Mouse (Mus musculus): ENCODE measurements around the gene Tmem200a. TPM values are rescaled to one million over a fixed set of nuclear protein-coding genes. Genes with fewer than 3 reads are reported as not detected.

Tmem200a gene
- polyA plus RNA-seq, 1 experiment from 2014 or later, result 25.1 TPM

DNA sequence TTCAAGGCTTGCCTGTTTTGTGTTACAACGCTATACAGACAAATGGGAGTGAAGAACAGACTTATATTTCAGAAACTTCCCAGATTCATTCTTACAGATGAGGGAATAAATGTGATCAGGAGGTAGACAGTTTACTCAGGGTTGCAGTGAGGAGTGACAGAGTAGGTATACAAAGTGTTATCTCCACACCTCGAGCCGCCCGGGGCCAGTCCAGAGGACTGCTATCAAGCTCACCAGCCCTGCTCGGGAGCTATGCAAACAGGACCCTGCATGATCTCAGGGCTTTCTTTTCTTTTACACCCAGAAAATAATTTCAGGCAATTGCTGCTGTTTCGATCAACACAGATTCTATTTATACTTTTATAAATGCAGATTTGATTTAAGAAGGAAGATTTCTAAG is 126.7 kb downstream of the Tmem200a start:
- Histone ChIP-seq H3K4me3 (replicated peaks; ENCODE audit: low read length) (no peak overlapping the region), H3K27me3 (replicated peaks; ENCODE audit: control insufficient read depth, insufficient read depth, low read length) (no peaks in the 10 kb centered on the region), H3K9me3 (ENCODE audit: control insufficient read depth, low read length) (no peaks in the 10 kb centered on the region), H3K9ac (replicated peaks; ENCODE audit: low read depth, low read length) (no peak overlapping the region), H3K27ac (ENCODE audit: low read length) (no peak overlapping the region), H3K4me1 (replicated peaks; ENCODE audit: control insufficient read depth, insufficient read depth, low read length) (no peaks in the 10 kb centered on the region), H3K4me2 (ENCODE audit: low read length) (no peak overlapping the region), H3K36me3 (ENCODE audit: control insufficient read depth, insufficient read depth) (no peaks in the 10 kb centered on the region)
- WGBS, result 83% methylated on average over 6 of the region's 6 CpGs
- ATAC-seq, result no peak

GRCm38 (mm10) chr10:25945866-25946265 is 133.0 kb downstream of the Tmem200a start:
- Histone ChIP-seq H3K4me3 (replicated peaks; ENCODE audit: low read length) (no peak overlapping the region), H3K27ac (ENCODE audit: low read length) (no peak overlapping the region), H3K9ac (replicated peaks; ENCODE audit: low read depth, low read length) (no peak overlapping the region), H3K4me2 (ENCODE audit: low read length) (no peak overlapping the region), H3K27me3 (replicated peaks; ENCODE audit: control insufficient read depth, insufficient read depth, low read length) (no peaks in the 10 kb centered on the region), H3K36me3 (ENCODE audit: control insufficient read depth, insufficient read depth) (no peaks in the 10 kb centered on the region), H3K9me3 (ENCODE audit: control insufficient read depth, low read length) (no peaks in the 10 kb centered on the region), H3K4me1 (replicated peaks; ENCODE audit: control insufficient read depth, insufficient read depth, low read length) (no peaks in the 10 kb centered on the region)
- no peak for ATAC-seq
- 65% methylated on average over 2 of the region's 2 CpGs for WGBS

DNA sequence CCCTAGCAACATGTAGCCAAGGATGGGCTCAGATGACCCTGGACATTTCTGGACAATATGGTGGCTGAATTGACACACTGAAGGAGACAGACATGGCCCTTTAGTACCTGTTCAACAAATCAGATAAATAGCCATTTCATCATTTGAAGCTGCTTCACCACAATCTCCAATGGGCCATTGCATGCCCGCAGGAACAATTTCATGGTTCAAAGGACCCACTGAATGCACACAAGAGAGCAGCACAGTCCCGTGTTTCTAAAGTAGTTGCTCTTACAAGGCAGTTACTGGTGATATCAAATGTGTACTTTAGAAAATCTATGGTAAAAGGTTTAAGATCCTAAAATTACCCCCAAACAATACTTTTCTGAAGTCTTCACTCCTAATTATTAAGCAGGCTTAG is 134.2 kb downstream of the Tmem200a start:
- no peaks in the 10 kb centered on the region for H3K36me3 ChIP-seq (ENCODE audit: control insufficient read depth, insufficient read depth)
- ATAC-seq, result no peak
- H3K4me1 ChIP-seq (replicated peaks; ENCODE audit: control insufficient read depth, insufficient read depth, low read length), result no peaks in the 10 kb centered on the region
- WGBS, result 6% methylated on average over 2 of the region's 2 CpGs
- no peak overlapping the region for H3K4me2 ChIP-seq (ENCODE audit: low read length)
- H3K9me3 ChIP-seq (ENCODE audit: control insufficient read depth, low read length), result no peaks in the 10 kb centered on the region
- H3K4me3 ChIP-seq (replicated peaks; ENCODE audit: low read length), result no peak overlapping the region
- no peaks in the 10 kb centered on the region for H3K27me3 ChIP-seq (replicated peaks; ENCODE audit: control insufficient read depth, insufficient read depth, low read length)
- H3K9ac ChIP-seq (replicated peaks; ENCODE audit: low read depth, low read length), result no peak overlapping the region
- H3K27ac ChIP-seq (ENCODE audit: low read length), result no peak overlapping the region

DNA sequence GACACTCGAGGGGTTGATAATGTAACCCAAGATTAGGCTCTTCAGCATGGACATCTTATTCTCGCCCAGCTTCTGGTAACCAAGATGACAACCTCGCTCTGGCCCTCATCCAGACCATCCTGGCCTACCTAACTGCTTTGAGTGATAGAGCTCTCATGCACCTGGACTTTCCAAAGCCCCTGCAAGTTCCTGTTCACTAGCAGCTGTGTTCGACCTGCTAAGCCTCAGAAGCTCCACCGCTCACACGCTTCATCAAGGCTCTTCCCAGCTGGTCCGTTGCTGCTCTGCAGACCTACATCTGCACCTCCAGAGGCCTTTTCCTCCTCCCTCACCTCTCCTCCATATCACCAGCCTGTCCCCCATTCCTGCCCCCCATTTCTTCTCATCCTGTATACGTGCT is 147.1 kb downstream of the Tmem200a start:
- no peak for ATAC-seq
- WGBS, result 93% methylated on average over 8 of the region's 8 CpGs
- no peaks in the 10 kb centered on the region for H3K27me3 ChIP-seq (replicated peaks; ENCODE audit: control insufficient read depth, insufficient read depth, low read length)
- no peak overlapping the region for H3K27ac ChIP-seq (ENCODE audit: low read length)
- H3K4me2 ChIP-seq (ENCODE audit: low read length), result no peak overlapping the region
- H3K9me3 ChIP-seq (ENCODE audit: control insufficient read depth, low read length), result no peaks in the 10 kb centered on the region
- H3K4me3 ChIP-seq (replicated peaks; ENCODE audit: low read length), result no peak overlapping the region
- H3K9ac ChIP-seq (replicated peaks; ENCODE audit: low read depth, low read length), result no peak overlapping the region
- no peaks in the 10 kb centered on the region for H3K36me3 ChIP-seq (ENCODE audit: control insufficient read depth, insufficient read depth)
- H3K4me1 ChIP-seq (replicated peaks; ENCODE audit: control insufficient read depth, insufficient read depth, low read length), result peaks cover 13% of the 10 kb centered on the region

GRCm38 (mm10) chr10:25929401-25930150 is 149.3 kb downstream of the Tmem200a start:
- Histone ChIP-seq H3K9me3 (ENCODE audit: control insufficient read depth, low read length) (no peaks in the 10 kb centered on the region), H3K4me2 (ENCODE audit: low read length) (peak overlapping the region; percentile 48), H3K4me1 (replicated peaks; ENCODE audit: control insufficient read depth, insufficient read depth, low read length) (peaks cover 13% of the 10 kb centered on the region), H3K4me3 (replicated peaks; ENCODE audit: low read length) (peak overlapping the region; percentile 23; the same call in 1 of the 2 replicates), H3K9ac (replicated peaks; ENCODE audit: low read depth, low read length) (peak overlapping the region; percentile 29), H3K36me3 (ENCODE audit: control insufficient read depth, insufficient read depth) (no peaks in the 10 kb centered on the region), H3K27me3 (replicated peaks; ENCODE audit: control insufficient read depth, insufficient read depth, low read length) (no peaks in the 10 kb centered on the region), H3K27ac (ENCODE audit: low read length) (peak overlapping the region; percentile 23; the same call in 1 of the 2 replicates)
- WGBS, result 2% methylated on average over 12 of the region's 12 CpGs
- peak; percentile 89 for ATAC-seq

DNA sequence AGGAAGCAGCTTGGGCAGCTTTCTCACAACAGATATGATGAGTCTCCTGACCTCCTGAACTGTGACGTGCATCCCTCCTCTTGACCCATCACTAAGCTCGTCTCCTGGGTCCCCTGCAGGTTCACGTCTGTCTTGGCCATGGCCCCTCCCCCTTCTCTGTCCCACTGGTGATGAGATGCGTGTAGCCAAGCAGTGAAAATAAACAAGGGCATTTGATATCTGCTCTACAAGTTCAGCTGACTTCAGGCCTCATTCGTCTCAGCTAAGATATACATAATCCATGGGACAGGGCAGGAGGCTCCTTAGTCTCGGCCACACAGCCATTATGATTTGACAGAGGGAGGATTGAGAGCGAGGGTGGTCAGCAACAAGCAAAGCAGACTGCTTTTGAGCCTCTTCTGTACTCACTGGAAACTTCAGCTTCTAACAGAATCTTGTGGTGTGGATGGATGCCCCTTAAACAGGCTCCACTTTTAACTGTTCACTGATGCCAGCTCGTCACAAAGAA is 149.9 kb downstream of the Tmem200a start:
- Histone ChIP-seq H3K27ac (ENCODE audit: low read length) (no peak overlapping the region), H3K9ac (replicated peaks; ENCODE audit: low read depth, low read length) (0 out of 2 replicates have a peak overlapping the region, but pooled peaks have one; percentile 29), H3K4me1 (replicated peaks; ENCODE audit: control insufficient read depth, insufficient read depth, low read length) (peaks cover 13% of the 10 kb centered on the region), H3K4me3 (replicated peaks; ENCODE audit: low read length) (no peak overlapping the region), H3K9me3 (ENCODE audit: control insufficient read depth, low read length) (no peaks in the 10 kb centered on the region), H3K36me3 (ENCODE audit: control insufficient read depth, insufficient read depth) (no peaks in the 10 kb centered on the region), H3K4me2 (ENCODE audit: low read length) (peak overlapping the region; percentile 48; the same call in 1 of the 2 replicates), H3K27me3 (replicated peaks; ENCODE audit: control insufficient read depth, insufficient read depth, low read length) (no peaks in the 10 kb centered on the region)
- peak; percentile 49 for ATAC-seq
- 19% methylated on average over 8 of the region's 8 CpGs for WGBS

DNA sequence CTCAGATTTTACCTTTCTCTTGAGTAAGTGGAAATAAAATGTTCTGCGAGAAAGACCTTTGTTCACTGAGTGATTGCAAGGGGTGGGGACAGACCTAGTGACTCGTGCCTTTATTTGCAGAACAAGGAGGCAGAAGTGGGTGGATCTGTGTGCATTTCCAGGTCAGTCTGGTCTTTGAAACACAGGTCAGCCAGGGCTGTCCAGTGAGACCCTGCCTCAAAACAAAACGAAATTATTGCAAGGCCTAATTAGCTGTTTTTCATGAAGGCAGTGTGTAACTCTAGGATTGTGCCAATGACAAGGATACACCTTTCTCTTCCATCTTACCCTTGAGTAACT is 150.4 kb downstream of the Tmem200a start:
- no peak overlapping the region for H3K9ac ChIP-seq (replicated peaks; ENCODE audit: low read depth, low read length)
- 48% methylated on average over 3 of the region's 3 CpGs for WGBS
- peaks cover 13% of the 10 kb centered on the region for H3K4me1 ChIP-seq (replicated peaks; ENCODE audit: control insufficient read depth, insufficient read depth, low read length)
- H3K4me2 ChIP-seq (ENCODE audit: low read length), result no peak overlapping the region
- no peaks in the 10 kb centered on the region for H3K27me3 ChIP-seq (replicated peaks; ENCODE audit: control insufficient read depth, insufficient read depth, low read length)
- H3K36me3 ChIP-seq (ENCODE audit: control insufficient read depth, insufficient read depth), result no peaks in the 10 kb centered on the region
- H3K27ac ChIP-seq (ENCODE audit: low read length), result no peak overlapping the region
- H3K9me3 ChIP-seq (ENCODE audit: control insufficient read depth, low read length), result no peaks in the 10 kb centered on the region
- H3K4me3 ChIP-seq (replicated peaks; ENCODE audit: low read length), result no peak overlapping the region
- ATAC-seq, result no peak

DNA sequence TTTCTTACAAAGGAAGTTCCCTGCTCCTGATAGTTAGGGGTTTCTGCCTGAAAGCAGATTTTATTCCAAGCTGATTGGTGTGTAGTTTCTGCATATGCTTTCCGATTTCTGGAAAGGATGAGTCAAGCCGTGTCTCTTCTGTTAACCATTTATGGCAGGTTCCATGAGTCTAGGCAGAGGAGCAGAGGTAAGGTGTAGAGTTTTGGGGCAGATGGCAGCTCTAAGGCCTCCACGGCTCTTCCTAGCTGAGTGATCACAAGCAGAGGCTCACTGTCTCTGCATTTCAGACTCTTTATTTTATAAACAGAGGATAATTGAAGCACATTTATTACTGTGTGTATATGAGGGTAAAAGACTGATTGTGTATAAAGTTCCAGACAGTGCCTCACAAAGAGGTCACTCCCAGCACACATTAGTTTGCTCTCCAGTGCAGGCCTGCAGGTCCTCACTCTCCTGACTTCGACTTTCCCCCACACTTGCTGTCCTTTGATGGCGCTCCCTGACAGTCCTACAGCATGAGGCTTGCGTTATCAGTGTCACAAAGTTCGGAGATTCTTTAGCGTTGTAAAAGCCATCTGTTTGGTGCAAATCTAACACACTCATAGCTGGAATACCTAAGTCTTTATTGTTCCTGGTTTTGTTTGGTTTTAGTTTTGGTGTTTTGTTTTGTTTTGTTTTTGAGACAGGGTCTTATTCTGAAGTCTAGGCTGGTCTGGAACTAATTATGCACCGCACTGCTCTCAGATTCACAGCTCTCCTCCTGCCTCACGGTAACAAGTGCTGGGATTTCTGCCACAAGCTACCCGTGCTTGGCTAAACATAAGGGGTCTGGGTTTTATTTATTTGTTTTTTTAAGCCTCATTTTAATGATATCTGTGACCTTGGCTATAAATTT is 151.1 kb downstream of the Tmem200a start:
- 46% methylated on average over 11 of the region's 11 CpGs for WGBS
- Histone ChIP-seq H3K27ac (ENCODE audit: low read length) (no peak overlapping the region), H3K9me3 (ENCODE audit: control insufficient read depth, low read length) (no peaks in the 10 kb centered on the region), H3K4me3 (replicated peaks; ENCODE audit: low read length) (no peak overlapping the region), H3K4me1 (replicated peaks; ENCODE audit: control insufficient read depth, insufficient read depth, low read length) (peaks cover 13% of the 10 kb centered on the region), H3K9ac (replicated peaks; ENCODE audit: low read depth, low read length) (no peak overlapping the region), H3K4me2 (ENCODE audit: low read length) (no peak overlapping the region), H3K27me3 (replicated peaks; ENCODE audit: control insufficient read depth, insufficient read depth, low read length) (no peaks in the 10 kb centered on the region), H3K36me3 (ENCODE audit: control insufficient read depth, insufficient read depth) (no peaks in the 10 kb centered on the region)
- no peak for ATAC-seq

DNA sequence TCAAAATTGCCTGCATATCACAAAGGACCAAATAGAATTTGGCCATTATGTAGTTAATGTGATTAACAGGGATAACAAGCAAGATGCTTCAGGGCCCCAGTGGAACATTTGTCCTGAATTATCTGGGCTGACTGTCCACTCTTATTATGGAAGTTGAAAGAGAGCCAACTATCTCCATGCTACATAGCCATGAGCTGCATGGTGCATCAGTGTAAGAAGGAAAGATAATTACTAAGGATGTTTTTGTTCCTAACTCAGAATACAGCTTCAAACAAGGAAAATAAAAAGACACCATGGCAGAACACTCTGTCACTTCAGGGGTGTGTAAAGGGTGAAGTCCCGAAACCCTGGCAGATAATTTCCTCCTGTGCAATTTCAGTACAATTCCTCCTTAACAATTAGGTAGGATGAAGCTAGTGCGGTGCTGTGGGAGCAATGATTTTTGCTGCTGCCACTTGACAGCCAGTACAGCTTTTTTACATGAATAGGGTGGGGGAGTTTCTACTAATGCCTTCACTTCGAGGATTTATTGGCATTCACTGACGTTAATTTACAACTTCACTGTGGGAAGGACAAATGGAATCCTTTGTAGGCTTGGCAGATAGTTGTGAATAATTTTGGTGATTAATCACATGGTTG is 158.1 kb downstream of the Tmem200a start:
- peak; percentile 47; the same call in 1 of the 2 replicates for ATAC-seq

More for the DNA sequence above, 158.1 kb downstream of the Tmem200a start:
- WGBS, result 19% methylated on average over 4 of the region's 4 CpGs
- H3K27me3 ChIP-seq (replicated peaks; ENCODE audit: control insufficient read depth, insufficient read depth, low read length), result no peaks in the 10 kb centered on the region
- H3K4me1 ChIP-seq (replicated peaks; ENCODE audit: control insufficient read depth, insufficient read depth, low read length), result 0 out of 2 replicates have a peak, but pooled peaks cover 2% of the 10 kb centered on the region
- H3K36me3 ChIP-seq (ENCODE audit: control insufficient read depth, insufficient read depth), result no peaks in the 10 kb centered on the region
- no peak overlapping the region; the same call in 1 of the 2 replicates for H3K27ac ChIP-seq (ENCODE audit: low read length)
- H3K4me3 ChIP-seq (replicated peaks; ENCODE audit: low read length), result no peak overlapping the region
- no peaks in the 10 kb centered on the region for H3K9me3 ChIP-seq (ENCODE audit: control insufficient read depth, low read length)
- no peak overlapping the region for H3K9ac ChIP-seq (replicated peaks; ENCODE audit: low read depth, low read length)
- no peak overlapping the region for H3K4me2 ChIP-seq (ENCODE audit: low read length)

Data from forebrain, embryonic 16.5 days (tissue).